In the genomic region with DNA sequence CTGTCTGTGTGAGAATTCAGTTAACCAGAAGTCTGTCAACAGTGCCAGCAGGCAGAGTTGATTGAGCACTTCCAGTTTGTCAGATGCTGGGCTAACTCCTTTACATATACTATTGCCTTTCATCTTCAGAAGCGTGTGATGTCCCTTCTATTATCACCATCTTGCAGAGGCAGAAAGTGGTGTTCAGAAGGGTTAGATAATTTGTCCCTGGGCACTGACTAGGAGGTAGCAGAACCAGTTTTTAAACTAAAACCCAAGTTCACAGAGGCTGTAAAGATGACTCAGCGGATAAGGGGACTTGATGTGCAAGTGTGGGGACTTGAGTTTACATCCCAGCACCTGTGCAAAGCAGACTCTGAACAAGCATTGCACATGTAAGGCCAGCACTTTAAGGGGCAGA, we compare ENCODE assay signal across 22 mouse cellular contexts. TPM values are rescaled to one million over a fixed set of nuclear protein-coding genes. Genes with fewer than 3 reads are reported as not detected.
"Had no signal": no experiment of that assay in that cellular context is flagged by ENCODE, and none has a peak within 500 bp of the region (broad histone marks: within the 10 kb centered on the region; RNA-seq: fewer than 3 reads in every experiment).

No protein-coding gene starts in this region.

- H3K4me2 ChIP-seq: midbrain, embryonic 11.5 days; stomach, embryonic 15.5 days had no signal

- H3K4me1 ChIP-seq: limb, embryonic 10.5 days; stomach, embryonic 15.5 days had no signal

- ATAC-seq: intestine, postnatal 0 days; lung, postnatal 0 days; midbrain, embryonic 16.5 days had no signal

- DNase-seq: kidney, postnatal 10 days; kidney, postnatal 4 days; lung, adult 2 months; lung, postnatal 36 days; right cerebral cortex, postnatal 14 days; thymus, postnatal 36 days had no signal

- H3K27ac ChIP-seq: left cerebral cortex, adult 2 months; limb, embryonic 10.5 days; stomach, embryonic 15.5 days had no signal

- H3K36me3 ChIP-seq: limb, embryonic 10.5 days; stomach, embryonic 15.5 days had no signal

- H3K27me3 ChIP-seq: stomach, embryonic 15.5 days had no signal

- H3K9me3 ChIP-seq: limb, embryonic 10.5 days; stomach, embryonic 15.5 days had no signal

- H3K4me3 ChIP-seq: left cerebral cortex, adult 2 months; limb, embryonic 10.5 days; stomach, embryonic 15.5 days had no signal

- H3K9ac ChIP-seq: stomach, embryonic 15.5 days had no signal

RNA-seq across cellular contexts. Expression of gene Nox1, which starts 13.3 kb away (rescaled TPM):
- total RNA-seq: layer of hippocampus, postnatal 25 days; left cerebral cortex, adult 2 months had no signal
- polyA plus RNA-seq: limb, embryonic 10.5 days; midbrain, embryonic 11.5 days; testis, adult 2 months had no signal

RNA-seq across cellular contexts. Expression of gene Arl13a, which starts 21.2 kb away (rescaled TPM):
- total RNA-seq: layer of hippocampus, postnatal 25 days; left cerebral cortex, adult 2 months; left cerebral cortex, postnatal 14 days; megakaryocyte, adult 5-6 weeks had no signal
- polyA plus RNA-seq: intestine, postnatal 0 days; kidney, embryonic 14.5 days; limb, embryonic 10.5 days; limb, embryonic 14.5 days; lung, adult 2 months; lung, postnatal 0 days; midbrain, embryonic 11.5 days; midbrain, embryonic 16.5 days; neural tube, embryonic 14.5 days; spleen, adult 2 months; thymus, postnatal 0 days had no signal

RNA-seq across cellular contexts. Expression of gene Xkrx, which starts 46.6 kb away (rescaled TPM):
- polyA plus RNA-seq: limb, embryonic 10.5 days had no signal
